Mouse (Mus musculus): ENCODE results near the gene Creb3.
"Not testable (repeated sequence)": the region's sequence is repeated elsewhere in the genome, so short reads cannot be mapped to it uniquely, and the experiment has no call there.

Creb3 gene

GRCm38 (mm10) chr4:43561997-43562768 is at the start of gene Creb3, which contains the start of gene Tln1:
Creb3 (plus strand) TSS chr4:43562332.
Tln1 (minus strand) TSS chr4:43562691.
- DNase-seq (ENCODE audit: low spot score in 2 of 2), result peak; percentile 89 to 90

- no peak for DNase-seq (ENCODE audit: low spot score in 2 of 2)
These were observed 49.5 kb upstream of the Creb3 start for GRCm38 (mm10) chr4:43512653-43513052.

GRCm38 (mm10) chr4:43513300-43513699 is 48.8 kb upstream of the Creb3 start:
- no peak for DNase-seq (ENCODE audit: low spot score in 2 of 2)

GRCm38 (mm10) chr4:43513791-43514190 is 48.3 kb upstream of the Creb3 start:
- no peak for DNase-seq (ENCODE audit: low spot score in 2 of 2)

- DNase-seq (ENCODE audit: low spot score in 2 of 2), result no peak
These were observed 46.1 kb upstream of the Creb3 start for GRCm38 (mm10) chr4:43515764-43516708.

GRCm38 (mm10) chr4:43519551-43519950 is 42.6 kb upstream of the Creb3 start:
- DNase-seq (ENCODE audit: low spot score in 2 of 2), result no peak

- peak; percentile 64 to 86 for DNase-seq (ENCODE audit: low spot score in 2 of 2)
These were observed 42.2 kb upstream of the Creb3 start for GRCm38 (mm10) chr4:43519956-43520355.

GRCm38 (mm10) chr4:43527880-43528279 is 34.3 kb upstream of the Creb3 start:
- no peak for DNase-seq (ENCODE audit: low spot score in 2 of 2)

GRCm38 (mm10) chr4:43528487-43528886 is 33.6 kb upstream of the Creb3 start:
- peak in 1 of 2 experiments; percentile 48 for DNase-seq (ENCODE audit: low spot score in 2 of 2)

- no peak for DNase-seq (ENCODE audit: low spot score in 2 of 2)
These were observed 32.0 kb upstream of the Creb3 start for GRCm38 (mm10) chr4:43530081-43530501.

GRCm38 (mm10) chr4:43530581-43530980 is 31.6 kb upstream of the Creb3 start:
- DNase-seq (ENCODE audit: low spot score in 2 of 2), result peak; percentile 50 to 83

GRCm38 (mm10) chr4:43533270-43533669 is 28.9 kb upstream of the Creb3 start:
- DNase-seq (ENCODE audit: low spot score in 2 of 2), result no peak

- DNase-seq (ENCODE audit: low spot score in 2 of 2), result no peak
These were observed 26.5 kb upstream of the Creb3 start for GRCm38 (mm10) chr4:43535628-43536027.

- DNase-seq (ENCODE audit: low spot score in 2 of 2), result no peak
These were observed 26.1 kb upstream of the Creb3 start for GRCm38 (mm10) chr4:43536031-43536430.

- DNase-seq (ENCODE audit: low spot score in 2 of 2), result no peak
These were observed 20.1 kb upstream of the Creb3 start for GRCm38 (mm10) chr4:43542044-43542443.

- no peak for DNase-seq (ENCODE audit: low spot score in 2 of 2)
These were observed 15.6 kb upstream of the Creb3 start for GRCm38 (mm10) chr4:43546375-43547047.

- DNase-seq (ENCODE audit: low spot score in 2 of 2), result no peak
These were observed 15.0 kb upstream of the Creb3 start for GRCm38 (mm10) chr4:43547160-43547559.

GRCm38 (mm10) chr4:43549055-43549454 is 13.1 kb upstream of the Creb3 start:
- DNase-seq (ENCODE audit: low spot score in 2 of 2), result no peak

GRCm38 (mm10) chr4:43551854-43552253 is 10.3 kb upstream of the Creb3 start:
- DNase-seq (ENCODE audit: low spot score in 2 of 2), result not testable (repeated sequence)

- DNase-seq (ENCODE audit: low spot score in 2 of 2), result no peak
These were observed 9.7 kb upstream of the Creb3 start for GRCm38 (mm10) chr4:43552437-43552836.

GRCm38 (mm10) chr4:43553891-43554290 is 8.2 kb upstream of the Creb3 start:
- DNase-seq (ENCODE audit: low spot score in 2 of 2), result no peak

- DNase-seq (ENCODE audit: low spot score in 2 of 2), result no peak
These were observed 6.2 kb upstream of the Creb3 start for GRCm38 (mm10) chr4:43555926-43556325.
